Mouse (Mus musculus): ENCODE results near the gene Nsd2.

DNA sequence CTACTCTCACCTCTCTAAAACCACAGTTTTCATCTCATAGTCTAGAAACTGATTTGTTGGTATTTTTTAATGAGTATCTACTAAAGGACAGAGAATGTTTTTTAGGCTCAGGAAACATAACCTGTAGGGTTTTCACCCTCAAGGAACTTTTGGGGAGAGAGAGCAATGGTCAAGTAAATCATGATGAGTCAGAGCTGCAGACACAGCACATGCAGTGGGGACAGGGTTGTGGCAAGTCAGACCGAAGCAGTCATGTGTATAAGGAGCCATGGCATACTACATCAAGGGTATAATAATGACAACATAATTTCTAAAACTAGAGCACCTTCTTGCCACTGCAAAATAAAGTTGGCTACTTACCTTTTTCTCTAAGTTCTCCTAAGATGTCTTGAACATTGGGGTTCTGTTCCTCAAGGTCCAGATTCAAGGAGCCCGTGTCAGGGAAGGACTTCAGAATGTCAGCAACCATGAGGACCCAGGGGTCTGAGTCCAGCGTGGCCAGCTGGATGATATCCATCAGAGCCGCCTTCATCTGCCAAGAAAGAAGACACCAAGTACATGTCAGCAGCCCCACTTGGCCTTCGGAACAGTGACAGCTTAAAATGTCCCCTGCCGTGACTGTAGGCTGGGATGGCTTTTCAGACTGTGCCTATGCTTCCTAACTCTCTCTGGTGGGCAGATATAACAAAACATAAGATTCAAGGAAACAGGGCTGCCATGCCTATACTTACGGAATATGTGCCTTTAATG lies 101.1 kb downstream of the Nsd2 start:
- TF ChIP-seq CTCF (conservative IDR thresholded peaks at IDR 0.05; ENCODE audit: low read length) (no peak), NANOG (IDR thresholded peaks at IDR 0.05; ENCODE audit: borderline replicate concordance, low read length) (no peak), POU5F1 (IDR thresholded peaks at IDR 0.05; ENCODE audit: borderline replicate concordance, low read length) (no peak)
